Mouse (Mus musculus): Measurements from ENCODE around the gene Cldn15. TPM values are rescaled to one million over a fixed set of nuclear protein-coding genes. Genes with fewer than 3 reads are reported as not detected.

Gene Cldn15
- total RNA-seq, 4 experiments from 2014 or later: 9.5 to 13.7 (median 12.1) TPM

DNA sequence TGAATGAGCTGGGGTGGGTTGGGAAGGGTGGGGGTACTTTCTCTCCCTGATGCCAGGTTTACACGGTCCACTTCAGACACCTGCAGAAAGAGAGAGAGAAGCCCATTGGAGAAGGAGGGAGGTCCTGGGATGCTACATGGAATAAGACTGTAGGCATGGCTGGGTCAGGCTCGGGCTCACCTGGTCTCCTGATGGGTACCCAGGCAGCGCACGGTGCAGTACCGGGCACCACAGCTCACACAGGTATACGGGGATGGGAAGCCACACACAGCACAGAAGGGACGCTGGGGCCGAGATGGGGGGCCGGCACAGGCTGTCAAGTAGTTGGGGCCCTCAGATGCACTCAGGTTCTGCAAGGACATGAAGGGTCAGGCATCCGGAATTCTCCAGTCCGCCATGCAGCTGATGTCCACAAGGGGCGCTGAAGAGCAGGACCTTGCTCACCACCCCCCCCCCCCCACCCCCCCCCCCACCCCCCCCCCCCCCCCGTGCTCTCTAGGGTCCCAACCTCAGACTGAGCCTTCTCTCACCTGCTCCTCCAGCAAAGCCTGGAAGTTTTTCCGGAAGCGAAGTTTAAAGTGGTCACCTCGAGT, 16.0 kb downstream of the Cldn15 start:
- no peak for DNase-seq

DNA sequence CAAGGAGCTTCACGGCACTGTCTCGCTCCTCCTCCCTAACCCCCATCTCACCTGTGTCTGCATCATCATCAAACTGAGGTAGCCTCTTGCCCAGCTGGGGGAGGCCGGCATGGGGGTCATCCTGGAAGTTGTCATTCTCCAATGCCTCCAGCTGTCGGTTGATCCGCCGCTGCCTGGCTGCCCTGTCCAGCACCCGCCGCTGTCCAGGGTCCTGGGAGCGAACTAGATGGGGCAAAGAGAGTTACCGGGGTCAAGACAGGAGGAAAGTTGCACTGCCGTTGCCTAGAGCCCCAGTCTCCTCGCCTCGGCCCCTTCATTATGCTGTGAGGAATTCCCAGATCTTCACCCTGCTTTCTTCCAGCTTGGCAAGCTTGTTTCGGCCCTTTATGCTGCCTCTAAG, 18.4 kb downstream of the Cldn15 start:
- no peak for DNase-seq

DNA sequence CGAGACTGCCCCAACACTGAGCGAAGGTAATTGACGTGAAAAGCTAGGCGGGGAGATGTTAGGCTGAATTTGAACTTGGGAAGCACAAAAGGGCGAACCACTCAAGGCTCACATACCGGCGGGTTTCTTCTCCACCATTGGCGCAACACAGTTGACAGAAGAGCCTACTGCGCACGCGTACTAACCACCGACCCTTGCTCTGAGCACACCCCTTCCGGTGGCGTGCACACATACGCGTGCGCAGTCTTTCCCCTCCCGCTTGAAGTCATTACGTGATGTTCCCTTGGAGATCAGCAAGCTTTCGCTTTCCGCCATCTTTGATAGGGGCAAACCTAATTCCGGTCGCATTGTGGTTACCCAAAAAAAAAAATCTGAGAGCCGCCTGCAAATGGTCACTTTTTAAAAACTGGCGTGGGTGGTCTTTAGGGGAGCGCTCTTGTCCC, 20.3 kb downstream of the Cldn15 start, which contains the start of gene Plod3:
Gene Plod3 (plus strand): TSS at position 325 of the 443 bp plus-strand sequence.
- peak; percentile 96 for DNase-seq

DNA sequence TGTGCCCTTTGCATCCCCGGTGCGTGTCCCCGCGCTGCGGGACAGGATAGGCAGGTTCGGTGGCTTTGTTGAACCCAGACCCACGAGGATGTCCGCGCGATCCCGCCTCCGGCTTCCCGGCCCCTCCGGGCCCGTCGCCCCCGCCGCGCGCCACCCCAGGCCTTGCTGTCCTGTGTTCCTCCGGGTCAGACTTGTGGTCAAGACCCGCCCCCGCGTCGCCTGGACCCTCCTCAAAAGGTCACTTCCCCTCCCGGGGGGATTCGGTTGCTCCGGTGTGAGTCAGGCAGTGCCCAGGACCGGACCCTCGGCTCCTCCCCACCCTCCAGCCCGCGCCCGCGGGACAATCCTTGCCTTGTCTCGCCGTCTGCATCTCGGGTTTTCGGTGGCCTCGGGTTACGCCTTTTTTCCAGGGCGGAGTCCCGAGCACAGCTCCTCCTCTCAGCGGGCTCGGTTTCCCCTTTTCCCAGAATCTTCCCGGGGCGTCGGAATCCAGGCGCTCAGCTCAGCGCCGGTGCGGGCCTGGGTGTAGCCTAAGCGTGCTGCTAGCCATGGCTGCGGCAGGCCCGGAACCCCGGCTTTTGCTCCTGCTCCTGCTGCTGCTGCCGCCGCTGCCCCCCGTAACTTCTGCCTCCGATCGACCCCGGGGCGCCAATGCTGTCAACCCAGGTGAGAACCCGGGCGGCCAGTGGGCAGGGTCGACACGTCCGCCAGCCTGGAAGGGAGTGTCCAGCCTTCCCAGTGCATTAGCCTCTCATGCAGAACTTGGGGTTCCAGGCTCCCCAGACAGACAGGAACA, 20.9 kb downstream of the Cldn15 start:
- peak; percentile 81 for DNase-seq

DNA sequence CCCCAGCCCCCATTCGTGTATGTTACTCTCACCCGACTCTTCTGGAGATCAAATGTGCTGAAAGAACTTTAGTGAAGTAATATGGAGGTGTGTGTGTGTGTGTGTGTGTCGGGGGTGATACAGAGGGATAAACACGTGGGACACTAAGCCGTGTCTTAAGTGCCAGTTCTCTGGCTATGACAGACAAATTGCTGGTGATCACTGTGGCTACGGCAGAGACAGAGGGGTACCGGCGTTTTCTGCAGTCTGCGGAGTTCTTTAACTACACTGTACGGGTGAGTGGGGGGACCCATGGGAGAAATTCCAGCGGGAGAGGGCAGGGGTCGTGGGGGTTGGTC, 21.5 kb downstream of the Cldn15 start, which contains the start of gene Znhit1:
Gene Znhit1 (minus strand): TSS at position 88 of the 338 bp plus-strand sequence.
- no peak for DNase-seq

DNA sequence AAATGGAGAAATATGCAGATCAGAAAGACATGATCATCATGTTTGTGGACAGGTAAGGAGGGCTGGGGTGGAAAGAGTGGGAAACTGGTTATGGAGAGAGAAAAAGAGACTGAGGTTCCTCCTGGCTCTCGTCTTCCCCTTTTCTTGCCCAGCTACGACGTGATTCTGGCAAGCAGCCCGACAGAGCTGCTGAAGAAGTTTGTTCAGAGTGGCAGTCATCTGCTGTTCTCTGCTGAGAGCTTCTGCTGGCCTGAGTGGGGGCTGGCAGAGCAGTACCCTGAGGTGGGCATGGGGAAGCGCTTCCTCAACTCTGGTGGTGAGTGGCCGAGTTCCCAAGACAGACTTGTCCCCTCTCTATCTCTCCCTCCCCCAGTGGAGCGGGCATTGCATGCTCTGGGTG, 22.0 kb downstream of the Cldn15 start:
- no peak for DNase-seq

DNA sequence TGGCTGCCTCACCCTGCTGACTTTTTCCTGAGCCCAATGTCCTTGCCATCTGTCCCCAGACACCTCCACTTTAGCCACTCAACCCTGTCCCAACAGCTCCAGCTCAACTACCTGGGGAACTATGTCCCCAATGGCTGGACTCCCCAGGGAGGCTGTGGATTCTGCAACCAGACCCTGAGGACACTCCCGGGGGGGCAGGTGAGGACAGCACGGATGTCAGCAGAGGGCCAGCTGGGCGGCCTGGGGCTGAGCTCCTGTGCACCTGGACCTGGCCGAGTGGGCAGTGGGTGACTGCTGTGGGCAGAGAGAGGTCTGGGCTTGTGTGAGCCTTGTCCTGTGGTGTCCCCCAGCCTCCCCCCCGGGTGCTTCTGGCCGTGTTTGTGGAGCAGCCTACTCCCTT, 23.4 kb downstream of the Cldn15 start:
- no peak for DNase-seq

DNA sequence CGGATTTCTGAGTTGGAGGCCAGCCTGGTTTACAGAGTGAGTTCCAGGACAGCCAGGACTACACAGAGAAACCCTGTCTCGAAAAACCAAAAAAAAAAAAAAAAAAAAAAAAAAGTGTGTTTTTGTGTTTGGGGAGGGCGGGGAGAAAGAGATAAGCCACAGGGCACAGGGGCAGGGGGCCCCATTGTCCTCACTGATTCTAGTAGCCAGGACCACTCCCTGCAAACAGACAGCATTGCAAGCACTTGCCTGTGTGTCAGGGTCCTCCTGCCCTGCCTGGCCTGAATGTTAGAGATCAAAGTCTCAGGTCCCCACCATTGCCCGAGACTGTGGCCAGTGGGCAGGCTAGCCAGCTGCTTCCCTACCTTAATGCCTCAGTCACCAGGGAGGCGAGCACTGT, 33.0 kb downstream of the Cldn15 start:
- DNase-seq: no peak

DNA sequence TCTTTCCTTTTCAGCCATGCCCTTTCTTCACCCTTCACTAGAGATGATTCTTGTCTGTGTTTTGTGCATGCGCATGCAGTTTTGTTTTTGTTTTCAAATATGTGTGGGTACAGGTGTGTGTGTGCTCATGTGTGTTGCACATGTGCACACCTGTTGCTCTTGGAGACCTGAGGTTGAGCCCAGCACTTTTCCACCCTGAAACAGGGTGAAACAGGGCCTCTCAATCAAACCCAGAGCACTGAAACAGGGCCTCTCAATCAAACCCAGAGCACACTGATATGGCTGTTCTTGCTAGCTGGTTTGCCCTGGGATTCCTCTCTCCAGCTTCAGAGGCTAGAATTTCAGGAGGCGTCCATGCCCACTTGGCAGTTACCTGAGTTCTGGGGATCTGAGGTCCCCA, 34.2 kb downstream of the Cldn15 start:
- DNase-seq: no peak

DNA sequence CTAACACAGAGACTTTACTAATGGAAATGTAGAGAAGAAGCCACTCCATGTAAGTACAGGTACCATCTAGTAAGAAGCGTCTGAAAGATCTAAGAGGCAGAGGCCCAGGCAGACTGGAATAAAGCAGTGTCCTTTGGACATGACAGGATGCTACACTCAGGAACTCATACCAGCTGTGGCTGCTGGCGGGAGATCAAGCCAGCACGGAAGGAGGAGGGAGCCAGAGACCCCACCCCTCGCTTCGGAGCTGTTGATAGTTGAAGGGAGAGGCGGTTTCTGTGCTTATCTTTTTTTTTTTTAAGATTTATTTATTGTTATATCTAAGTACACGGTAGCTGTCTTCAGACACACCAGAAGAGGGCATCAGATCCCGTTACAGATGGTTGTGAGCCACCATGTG, 40.9 kb downstream of the Cldn15 start:
- no peak for DNase-seq

DNA sequence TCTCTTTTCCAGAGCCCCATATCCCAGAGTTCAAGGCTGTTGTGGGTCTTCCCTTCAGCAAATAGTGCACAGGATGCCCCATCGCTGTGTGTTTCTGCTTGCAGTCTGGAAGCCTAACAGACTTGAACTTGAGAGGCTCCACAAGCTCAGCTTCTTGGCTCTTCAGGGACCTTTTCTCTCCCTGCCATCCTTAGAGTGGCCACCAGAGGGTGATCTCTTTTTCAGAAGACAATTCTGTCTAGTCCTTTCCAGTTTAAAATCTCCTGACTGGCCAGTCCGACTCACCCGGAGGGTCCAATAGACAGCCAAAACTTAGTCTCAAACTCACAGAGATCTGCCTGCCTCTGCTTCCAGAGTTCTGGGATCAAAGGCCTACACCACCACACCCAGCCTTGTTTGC, 43.6 kb downstream of the Cldn15 start:
- no peak for DNase-seq

DNA sequence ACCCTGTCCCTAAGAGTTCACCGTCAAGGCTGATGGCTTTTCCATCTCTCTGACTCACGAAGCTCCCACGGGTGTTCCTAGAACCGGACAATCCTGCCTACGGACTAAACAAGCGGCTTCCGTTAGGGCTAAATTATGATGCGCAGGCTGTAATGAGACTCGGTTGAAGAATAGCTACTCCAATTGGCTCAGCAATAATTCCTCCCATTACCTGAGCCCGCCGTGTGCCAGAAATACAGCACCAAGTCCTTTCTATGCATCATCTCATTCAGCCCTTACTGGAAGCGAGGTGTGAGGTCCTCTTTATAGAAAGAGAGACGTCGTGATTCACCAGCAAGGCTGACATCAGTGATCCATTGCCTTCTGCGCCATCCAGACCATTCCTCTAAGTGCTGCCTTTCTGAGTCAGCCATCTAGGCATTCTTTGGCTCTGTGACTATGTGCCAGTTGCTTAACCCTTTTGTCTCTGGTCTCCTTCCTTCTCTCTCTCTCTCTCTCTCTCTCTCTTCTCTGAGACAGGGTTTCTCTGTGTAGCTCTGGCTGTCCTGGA, 46.1 kb downstream of the Cldn15 start:
- DNase-seq: peak; percentile 66

DNA sequence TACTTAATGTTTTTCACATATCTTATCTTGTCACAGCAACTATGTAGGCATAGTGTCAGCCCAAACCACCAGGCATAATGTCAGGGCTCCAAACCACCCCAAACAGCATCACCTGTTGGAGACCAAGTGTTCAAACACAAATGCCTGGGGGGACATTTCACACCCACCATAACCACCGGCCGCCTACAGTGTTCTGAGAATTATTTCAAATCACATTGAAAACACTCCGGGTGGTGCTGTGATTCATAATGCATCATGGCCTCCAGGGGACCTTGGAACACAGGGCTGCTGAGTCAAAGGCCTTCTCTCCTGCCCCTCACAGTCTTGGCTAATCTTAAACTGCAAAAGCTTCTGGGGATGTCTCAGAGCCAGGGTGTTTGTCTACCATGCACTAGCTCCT, 49.5 kb downstream of the Cldn15 start:
- DNase-seq: peak; percentile 60

DNA sequence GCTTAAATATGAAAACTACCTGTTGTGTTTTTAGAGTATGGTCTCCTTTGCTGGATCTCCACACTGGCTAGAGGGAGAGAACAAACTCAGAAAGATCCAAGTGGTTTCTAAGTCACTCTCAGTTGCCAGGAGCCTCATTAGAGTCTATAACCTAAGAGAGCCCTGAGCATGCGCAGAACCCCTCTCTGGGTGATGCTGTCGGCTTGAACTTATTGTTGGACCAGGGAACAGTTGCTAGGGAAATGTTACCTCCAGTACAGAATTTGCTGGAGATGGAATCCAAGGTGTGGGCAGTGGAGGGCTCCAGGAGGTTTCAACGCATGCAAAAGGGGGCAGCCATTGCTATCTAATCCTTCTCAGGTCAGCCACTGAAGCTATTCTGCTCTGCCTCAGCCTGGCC, 57.9 kb downstream of the Cldn15 start:
- DNase-seq: no peak

DNA sequence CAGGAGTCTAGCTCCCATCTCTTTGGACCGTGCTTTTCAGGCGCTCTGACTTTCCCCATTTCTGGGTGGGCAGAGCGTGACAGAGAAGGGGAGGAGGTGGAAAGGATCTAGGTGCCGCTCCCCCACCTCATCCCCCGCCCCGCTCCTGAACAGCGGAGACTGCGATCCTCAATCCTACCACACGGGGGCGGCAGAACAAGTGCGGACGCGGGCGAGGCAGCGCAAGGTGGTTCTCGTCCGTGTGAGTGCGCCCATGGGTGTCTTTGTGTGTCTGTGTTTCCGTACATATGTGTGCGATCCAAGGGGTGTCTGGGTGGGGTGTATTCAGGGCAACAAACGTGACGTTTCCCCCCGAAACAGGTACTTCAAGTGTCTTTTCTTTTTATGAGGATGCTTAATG, 58.7 kb downstream of the Cldn15 start:
- peak; percentile 37 for DNase-seq

Small RNA genes within 50 kb of the gene (microRNA-seq; reads per million reads assigned to microRNA genes)
- 14.2 to 23.8 reads per million in 2 experiments for gene Mir702

Other genes starting within 250 kb of the Cldn15 start
- gene Col26a1, start 83.4 kb upstream of the Cldn15 start, total RNA-seq (2022): 1 to 10 TPM in 2 of 4 experiments, under 1 TPM in 2; 0.22 to 1.4 (median 0.94) TPM
- 10 to 100 TPM; 30.5 to 53.5 (median 41.9) TPM for gene Ift22, start 58.5 kb upstream of the Cldn15 start, total RNA-seq (2022)
- 100 to 1,000 TPM; 210 to 255 (median 217) TPM for gene Fis1, start 13.3 kb upstream of the Cldn15 start, total RNA-seq (2022)
- 10 to 100 TPM; 68.6 to 74.5 (median 72.1) TPM for gene Plod3, start 20.4 kb downstream of the Cldn15 start, total RNA-seq (2022)
- 10 to 100 TPM; 77.8 to 96.8 (median 83.5) TPM for gene Znhit1, start 21.4 kb downstream of the Cldn15 start, total RNA-seq (2022)
- 10 to 100 TPM in 2 of 4 experiments, 1 to 10 TPM in 2; 4.4 to 20.9 (median 9.9) TPM for gene Vgf, start 59.8 kb downstream of the Cldn15 start, total RNA-seq (2022)
- 100 to 1,000 TPM; 104 to 120 (median 106) TPM for gene Ap1s1, start 79.5 kb downstream of the Cldn15 start, total RNA-seq (2022)
- 1 to 10 TPM; 2.7 to 9.5 (median 6.5) TPM for gene Serpine1, start 105.7 kb downstream of the Cldn15 start, total RNA-seq (2022)
- gene Trim56, start 149.6 kb downstream of the Cldn15 start, total RNA-seq (2022): 10 to 100 TPM; 44.0 to 57.1 (median 54.0) TPM
- gene Muc3, start 182.7 kb downstream of the Cldn15 start, total RNA-seq (2022): not detected
- gene Muc3a, start 245.8 kb downstream of the Cldn15 start, total RNA-seq (2022): 1 to 10 TPM in 1 of 4 experiments, under 1 TPM in 2, not detected in 1; 0.14 to 1.0 (median 0.75) TPM

Measured in adrenal gland, adult 8-10 months (tissue).